Mouse (Mus musculus): ENCODE data around the gene Fads2.

DNA sequence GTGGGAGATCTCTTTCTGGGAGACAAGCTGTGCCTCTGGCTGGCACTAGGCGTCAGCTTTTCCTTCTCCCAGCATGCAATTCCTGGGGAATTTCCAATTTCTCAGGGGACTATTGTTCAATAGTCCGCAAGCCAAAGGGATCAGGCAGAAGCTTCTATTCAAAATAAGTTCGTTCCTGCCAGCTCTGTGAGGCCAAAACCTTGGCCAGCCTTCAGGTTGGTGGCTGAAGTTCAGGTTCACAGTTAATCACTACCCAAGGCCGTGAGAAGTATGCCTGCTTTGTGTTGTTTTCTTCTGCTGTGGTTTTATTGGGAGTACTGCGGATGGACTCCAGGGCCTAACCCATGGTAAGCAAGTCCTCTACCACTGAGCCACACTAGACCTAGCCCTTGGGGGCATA, 30.4 kb downstream of the Fads2 start:
- TF ChIP-seq CTCF (IDR thresholded peaks at IDR 0.05; ENCODE audit: low read depth, low read length) = no peak
- no peak for TF ChIP-seq POLR2A (IDR thresholded peaks at IDR 0.05; ENCODE audit: extremely low read depth, insufficient read depth, low read length)
